Mouse (Mus musculus) limb, embryonic 15.5 days (tissue): Measurements from ENCODE around the gene Kctd15. TPM values are rescaled to one million over a fixed set of nuclear protein-coding genes. Genes with fewer than 3 reads are reported as not detected.

Source experiments
- ATAC-seq: fragments of 200-750 bp; cut with Nextera tagmentation; 2 replicates; pipeline ENCODE4 v1.8.0; 2017; ENCODE audit warnings: low read depth, moderate TSS enrichment; ENCODE audit not compliant: insufficient number of reproducible peaks, low FRiP score, low TSS enrichment
- H3K27ac ChIP-seq: fragments of 300-500 bp; sonication (generic); 2 replicates; pipeline ENCODE4 v1.5.1; 2015; ENCODE audit warnings: moderate library complexity, mild to moderate bottlenecking, inconsistent platforms
- H3K27me3 ChIP-seq: fragments of 300-500 bp; sonication (generic); 2 replicates; pipeline ENCODE4 v1.6.1; 2015; ENCODE audit warnings: inconsistent platforms
- H3K36me3 ChIP-seq: fragments of 300-500 bp; sonication (generic); 2 replicates; pipeline ENCODE4 v1.6.1; 2015; ENCODE audit warnings: inconsistent platforms
- H3K4me1 ChIP-seq: fragments of 300-500 bp; sonication (generic); 2 replicates; pipeline ENCODE4 v1.6.1; 2015; ENCODE audit warnings: inconsistent platforms
- H3K4me2 ChIP-seq: fragments of 300-500 bp; sonication (generic); 2 replicates; pipeline ENCODE4 v1.6.1; 2015; ENCODE audit warnings: mild to moderate bottlenecking, inconsistent platforms
- H3K4me3 ChIP-seq: fragments of 300-500 bp; sonication (generic); 2 replicates; pipeline ENCODE4 v1.5.1; 2015; ENCODE audit warnings: mild to moderate bottlenecking, inconsistent platforms
- H3K9ac ChIP-seq: fragments of 300-500 bp; sonication (generic); 2 replicates; pipeline ENCODE4 v1.6.1; 2015; ENCODE audit warnings: inconsistent platforms
- H3K9me3 ChIP-seq: fragments of 300-500 bp; sonication (generic); 2 replicates; pipeline ENCODE4 v1.6.1; 2016; ENCODE audit warnings: inconsistent platforms
- WGBS: fragments of 180-500 bp; shearing (Covaris S2); methylation state at CpG from one replicate; pipeline ENCODE4 v1.1.7; 2015; 5-methylcytosine and 5-hydroxymethylcytosine counted together
- polyA plus RNA-seq: library from polyadenylated mRNA; unstranded; fragments of >200 nt; fragmentation: Nextera tagmentation; extraction: Ambion mirVana; gene quantifications from 2 replicates; pipeline ENCODE4 v1.2.1, GENCODE M21; 2015

Kctd15 gene
- polyA plus RNA-seq, 1 experiment from 2014 or later, result 32.6 TPM

DNA sequence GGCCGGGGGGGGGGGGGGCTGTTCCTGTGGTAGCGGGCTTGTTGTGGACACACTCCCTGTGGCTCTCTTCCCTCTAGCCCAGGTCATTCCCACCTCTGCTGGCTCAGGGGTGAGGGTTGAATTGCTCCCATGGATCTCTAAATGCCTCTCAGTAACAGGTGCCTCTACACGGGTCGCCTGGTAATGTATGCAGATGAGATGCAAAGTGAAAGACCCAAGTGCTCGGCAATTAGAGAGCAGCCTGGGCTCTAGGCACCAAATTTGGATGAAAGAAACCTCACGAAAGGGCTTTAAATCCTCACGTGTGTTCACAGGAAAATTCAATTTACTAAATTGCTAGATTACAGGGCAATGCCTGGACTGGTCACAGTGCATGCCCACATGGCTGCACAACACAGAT is 29.3 kb upstream of the Kctd15 start:
- Histone ChIP-seq H3K9me3 (no peaks in the 10 kb centered on the region), H3K4me3 (no peak overlapping the region), H3K4me2 (no peak overlapping the region), H3K27me3 (peaks cover 41% of the 10 kb centered on the region; the same call in 1 of the 2 replicates), H3K9ac (no peak overlapping the region), H3K27ac (no peak overlapping the region), H3K4me1 (0 out of 2 replicates have a peak, but pooled peaks cover 3% of the 10 kb centered on the region), H3K36me3 (no peaks in the 10 kb centered on the region)
- WGBS, result 37% methylated on average over 7 of the region's 7 CpGs
- no peak for ATAC-seq

GRCm38 (mm10) chr7:34685176-34685575 is 28.6 kb upstream of the Kctd15 start:
- ATAC-seq, result no peak
- 0 out of 2 replicates have a peak, but pooled peaks cover 7% of the 10 kb centered on the region for H3K4me1 ChIP-seq
- H3K9ac ChIP-seq, result no peak overlapping the region
- H3K27ac ChIP-seq, result no peak overlapping the region
- H3K9me3 ChIP-seq, result no peaks in the 10 kb centered on the region
- H3K36me3 ChIP-seq, result no peaks in the 10 kb centered on the region
- peaks cover 36% of the 10 kb centered on the region; the same call in 1 of the 2 replicates for H3K27me3 ChIP-seq
- no peak overlapping the region for H3K4me2 ChIP-seq
- H3K4me3 ChIP-seq, result no peak overlapping the region
- 56% methylated on average over 4 of the region's 4 CpGs for WGBS

DNA sequence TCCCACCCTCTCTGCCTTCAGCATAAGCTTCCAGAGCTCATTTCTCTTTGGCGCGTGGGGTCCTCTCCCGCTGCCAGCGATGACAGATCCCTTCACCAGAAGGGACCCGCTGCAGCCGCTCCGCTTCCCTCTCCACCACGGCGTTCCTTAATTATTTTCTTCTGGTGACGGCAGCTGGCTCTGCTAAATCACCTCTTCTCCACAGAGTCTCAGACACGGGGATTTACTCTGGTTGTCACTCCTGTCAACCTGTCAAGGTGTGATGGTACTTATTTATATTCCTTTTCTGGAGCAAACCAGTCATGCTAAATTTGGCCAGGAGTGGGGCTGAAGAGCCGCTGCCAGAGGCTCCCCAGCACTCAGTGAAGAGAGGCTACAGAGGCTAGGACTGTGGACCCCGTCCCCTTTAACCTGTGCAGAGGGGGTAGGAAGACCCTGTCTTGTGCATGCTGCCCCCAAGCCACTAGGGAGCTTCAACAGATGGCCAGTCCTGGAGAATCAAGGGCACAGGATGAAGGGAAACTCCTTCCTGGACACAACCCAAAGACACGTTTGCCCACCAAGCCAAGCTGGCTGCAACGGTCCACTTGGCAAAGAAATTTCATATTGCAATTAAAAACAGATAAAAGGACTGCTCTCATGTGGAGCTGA is 24.4 kb upstream of the Kctd15 start:
- WGBS, result 30% methylated on average over 15 of the region's 15 CpGs
- Histone ChIP-seq H3K4me3 (no peak overlapping the region), H3K9ac (no peak overlapping the region), H3K4me2 (no peak overlapping the region), H3K27me3 (peaks cover 22% of the 10 kb centered on the region), H3K36me3 (no peaks in the 10 kb centered on the region), H3K27ac (no peak overlapping the region), H3K9me3 (no peaks in the 10 kb centered on the region), H3K4me1 (peaks cover 11% of the 10 kb centered on the region)
- no peak for ATAC-seq

- Histone ChIP-seq H3K4me2 (no peak overlapping the region), H3K27me3 (peaks cover 27% of the 10 kb centered on the region), H3K27ac (no peak overlapping the region), H3K36me3 (no peaks in the 10 kb centered on the region), H3K9ac (no peak overlapping the region), H3K9me3 (no peaks in the 10 kb centered on the region), H3K4me1 (peaks cover 17% of the 10 kb centered on the region), H3K4me3 (no peak overlapping the region)
- WGBS, result 57% methylated on average over 2 of the region's 2 CpGs
- ATAC-seq, result no peak
Measured at GRCm38 (mm10) chr7:34679886-34680285, 23.4 kb upstream of the Kctd15 start.

GRCm38 (mm10) chr7:34675831-34676514 is 19.4 kb upstream of the Kctd15 start:
- peak; percentile 53; the same call in 1 of the 2 replicates for ATAC-seq
- peak overlapping the region; percentile 54 for H3K4me2 ChIP-seq

GRCm38 (mm10) chr7:34675120-34675790 is 18.7 kb upstream of the Kctd15 start:
- H3K4me1 ChIP-seq, result peaks cover 12% of the 10 kb centered on the region
- H3K27me3 ChIP-seq, result peaks cover 40% of the 10 kb centered on the region
- peak overlapping the region; percentile 30 for H3K4me3 ChIP-seq
- H3K9me3 ChIP-seq, result no peaks in the 10 kb centered on the region
- no peaks in the 10 kb centered on the region for H3K36me3 ChIP-seq
- no peak for ATAC-seq
- no peak overlapping the region for H3K9ac ChIP-seq
- WGBS, result 18% methylated on average over 42 of the region's 42 CpGs
- peak overlapping the region; percentile 54 for H3K4me2 ChIP-seq
- no peak overlapping the region for H3K27ac ChIP-seq

More at GRCm38 (mm10) chr7:34675831-34676514, 19.4 kb upstream of the Kctd15 start:
- Histone ChIP-seq H3K27ac (no peak overlapping the region), H3K27me3 (peaks cover 40% of the 10 kb centered on the region), H3K4me1 (peaks cover 18% of the 10 kb centered on the region), H3K9ac (no peak overlapping the region), H3K36me3 (no peaks in the 10 kb centered on the region), H3K4me3 (peak overlapping the region; percentile 30), H3K9me3 (no peaks in the 10 kb centered on the region)
- 10% methylated on average over 33 of the region's 33 CpGs for WGBS

- H3K9me3 ChIP-seq, result no peaks in the 10 kb centered on the region
- H3K27ac ChIP-seq, result no peak overlapping the region
- H3K27me3 ChIP-seq, result peaks cover 40% of the 10 kb centered on the region
- ATAC-seq, result no peak
- H3K4me2 ChIP-seq, result no peak overlapping the region
- 77% methylated on average over 4 of the region's 4 CpGs for WGBS
- H3K9ac ChIP-seq, result no peak overlapping the region
- H3K4me1 ChIP-seq, result peaks cover 12% of the 10 kb centered on the region
- H3K4me3 ChIP-seq, result no peak overlapping the region
- H3K36me3 ChIP-seq, result no peaks in the 10 kb centered on the region
Measured at GRCm38 (mm10) chr7:34672916-34673315, 16.4 kb upstream of the Kctd15 start.

- H3K36me3 ChIP-seq, result no peaks in the 10 kb centered on the region
- H3K27me3 ChIP-seq, result peaks cover 40% of the 10 kb centered on the region
- no peaks in the 10 kb centered on the region for H3K9me3 ChIP-seq
- WGBS, result 2% methylated on average over 6 of the region's 6 CpGs
- peaks cover 12% of the 10 kb centered on the region for H3K4me1 ChIP-seq
- H3K4me2 ChIP-seq, result no peak overlapping the region
- no peak for ATAC-seq
- H3K9ac ChIP-seq, result no peak overlapping the region
- no peak overlapping the region for H3K27ac ChIP-seq
- H3K4me3 ChIP-seq, result no peak overlapping the region
Measured at GRCm38 (mm10) chr7:34671911-34672310, 15.4 kb upstream of the Kctd15 start.

DNA sequence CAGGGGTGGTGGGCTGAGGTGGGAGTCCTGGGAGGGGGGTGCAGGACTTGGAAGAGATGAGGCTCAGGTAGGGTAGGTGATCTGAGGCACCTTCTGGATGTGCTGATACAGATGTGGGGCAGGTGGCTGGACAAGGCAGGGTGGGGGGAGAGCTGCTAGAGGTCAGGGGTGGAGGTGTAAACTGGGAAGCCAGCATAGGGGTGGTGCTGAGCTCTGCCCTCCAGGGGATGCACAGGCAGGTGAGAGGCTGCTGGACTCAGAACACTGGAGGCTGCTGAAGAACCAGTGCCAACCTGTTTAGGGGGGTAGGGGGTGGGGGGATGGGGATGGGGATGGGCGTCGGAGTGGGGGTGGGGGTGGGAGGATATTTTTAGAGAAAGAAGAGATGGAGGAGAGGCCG is 14.2 kb upstream of the Kctd15 start:
- H3K9ac ChIP-seq, result no peak overlapping the region
- ATAC-seq, result no peak
- H3K27ac ChIP-seq, result no peak overlapping the region
- H3K4me1 ChIP-seq, result peaks cover 7% of the 10 kb centered on the region
- H3K9me3 ChIP-seq, result no peaks in the 10 kb centered on the region
- H3K27me3 ChIP-seq, result peaks cover 36% of the 10 kb centered on the region
- no peaks in the 10 kb centered on the region for H3K36me3 ChIP-seq
- no peak overlapping the region for H3K4me2 ChIP-seq
- no peak overlapping the region for H3K4me3 ChIP-seq
- WGBS, result 70% methylated on average over 3 of the region's 3 CpGs

DNA sequence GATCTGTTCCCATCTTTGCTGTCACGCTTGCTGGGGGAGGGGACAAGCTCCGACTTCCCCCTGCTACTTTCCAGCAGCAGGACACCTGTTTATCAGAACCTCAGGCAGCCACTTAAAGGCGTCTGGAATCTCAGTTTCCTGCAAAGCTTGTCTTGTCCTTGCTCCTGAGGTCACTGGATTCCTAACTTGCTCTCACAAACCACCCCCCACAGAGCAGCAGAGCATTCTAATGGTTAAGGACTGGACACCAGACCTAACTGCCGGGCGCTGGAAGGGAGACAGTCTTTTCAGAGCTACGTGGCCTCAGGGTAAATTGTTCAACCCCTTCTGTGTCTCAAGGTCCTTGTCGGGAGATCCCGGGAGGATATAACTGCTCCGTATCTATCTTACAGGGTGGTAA is 12.8 kb upstream of the Kctd15 start:
- no peak overlapping the region for H3K9ac ChIP-seq
- no peak for ATAC-seq
- no peaks in the 10 kb centered on the region for H3K9me3 ChIP-seq
- no peak overlapping the region for H3K27ac ChIP-seq
- no peaks in the 10 kb centered on the region for H3K36me3 ChIP-seq
- no peak overlapping the region for H3K4me2 ChIP-seq
- WGBS, result 19% methylated on average over 9 of the region's 9 CpGs
- no peak overlapping the region for H3K4me3 ChIP-seq
- H3K27me3 ChIP-seq, result peaks cover 22% of the 10 kb centered on the region
- H3K4me1 ChIP-seq, result peaks cover 2% of the 10 kb centered on the region; the same call in 1 of the 2 replicates

- H3K36me3 ChIP-seq, result no peaks in the 10 kb centered on the region
- no peak overlapping the region for H3K4me3 ChIP-seq
- no peak overlapping the region for H3K27ac ChIP-seq
- ATAC-seq, result no peak
- no peaks in the 10 kb centered on the region for H3K9me3 ChIP-seq
- H3K4me2 ChIP-seq, result no peak overlapping the region
- peaks cover 7% of the 10 kb centered on the region for H3K27me3 ChIP-seq
- no peak overlapping the region for H3K9ac ChIP-seq
- H3K4me1 ChIP-seq, result peaks cover 2% of the 10 kb centered on the region; the same call in 1 of the 2 replicates
- WGBS, result 70% methylated on average over 16 of the region's 16 CpGs
Measured at GRCm38 (mm10) chr7:34667874-34668273, 11.3 kb upstream of the Kctd15 start.

DNA sequence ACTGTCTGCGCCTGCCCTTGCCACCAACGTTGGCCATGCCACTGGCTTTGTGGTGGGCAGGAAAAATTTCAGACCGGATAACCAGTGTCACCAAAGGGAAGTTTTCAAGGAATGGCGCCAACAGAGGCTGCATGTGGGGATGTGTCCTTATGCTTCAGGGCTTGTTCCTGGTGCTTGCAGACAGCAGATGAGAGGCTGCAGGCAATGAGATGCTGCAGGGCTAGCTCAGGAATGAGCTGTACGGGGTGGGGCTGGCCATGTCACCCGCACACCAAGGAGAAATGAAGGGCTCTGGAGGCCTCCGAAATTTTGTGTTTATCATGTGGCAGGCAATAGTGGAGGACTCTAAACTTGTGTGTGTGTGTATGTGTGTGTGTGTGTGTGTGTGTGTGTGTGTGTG is 6.6 kb upstream of the Kctd15 start:
- no peaks in the 10 kb centered on the region for H3K9me3 ChIP-seq
- H3K36me3 ChIP-seq, result no peaks in the 10 kb centered on the region
- H3K9ac ChIP-seq, result no peak overlapping the region
- H3K27ac ChIP-seq, result no peak overlapping the region
- 42% methylated on average over 7 of the region's 7 CpGs for WGBS
- no peak for ATAC-seq
- H3K27me3 ChIP-seq, result no peaks in the 10 kb centered on the region
- H3K4me1 ChIP-seq, result peaks cover 4% of the 10 kb centered on the region; the same call in 1 of the 2 replicates
- H3K4me3 ChIP-seq, result no peak overlapping the region
- no peak overlapping the region for H3K4me2 ChIP-seq
